Mouse (Mus musculus) intestine, embryonic 16.5 days (tissue): ENCODE results near the gene Rac3. TPM values are rescaled to one million over a fixed set of nuclear protein-coding genes. Genes with fewer than 3 reads are reported as not detected.

Experiments
- ATAC-seq: fragments of 200-750 bp; cut with Nextera tagmentation; 2 replicates; pipeline ENCODE4 v1.8.0; 2017; ENCODE audit warnings: moderate TSS enrichment, moderate library complexity
- H3K27ac ChIP-seq: fragments of 300-500 bp; sonication (generic); 2 replicates; pipeline ENCODE4 v1.5.1; 2014; ENCODE audit warnings: mild to moderate bottlenecking, low read length
- H3K27me3 ChIP-seq: fragments of 300-500 bp; sonication (generic); replicated peaks from 2 replicates; pipeline ENCODE4 v1.6.1; 2014; ENCODE audit warnings: low read length, control low read depth, mixed read lengths; ENCODE audit not compliant: control insufficient read depth, insufficient read depth
- H3K36me3 ChIP-seq: fragments of 300-500 bp; sonication (generic); 2 replicates; pipeline ENCODE4 v1.6.1; 2014; ENCODE audit warnings: low read length, control low read depth; ENCODE audit not compliant: control insufficient read depth, insufficient read depth
- H3K4me1 ChIP-seq: fragments of 300-500 bp; sonication (generic); 2 replicates; pipeline ENCODE4 v1.6.1; 2014; ENCODE audit warnings: low read length, control low read depth, mixed read lengths; ENCODE audit not compliant: control insufficient read depth, insufficient read depth
- H3K4me2 ChIP-seq: fragments of 300-500 bp; sonication (generic); 2 replicates; pipeline ENCODE4 v1.6.1; 2014; ENCODE audit warnings: low read depth, low read length, control low read depth
- H3K4me3 ChIP-seq: fragments of 300-500 bp; sonication (generic); 2 replicates; pipeline ENCODE4 v1.5.1; 2014; ENCODE audit warnings: mild to moderate bottlenecking, low read length
- H3K9ac ChIP-seq: fragments of 300-500 bp; sonication (generic); 2 replicates; pipeline ENCODE4 v1.6.1; 2014; ENCODE audit warnings: low read depth, low read length
- H3K9me3 ChIP-seq: fragments of 300-500 bp; sonication (generic); 2 replicates; pipeline ENCODE4 v1.6.1; 2016; ENCODE audit warnings: low read length, control low read depth; ENCODE audit not compliant: control insufficient read depth
- WGBS: fragments of 180-500 bp; shearing (Covaris S2); extraction: QIAGEN DNeasy Blood & Tissue Kit; methylation state at CpG from one replicate; pipeline ENCODE4 v1.1.7; 2014; 5-methylcytosine and 5-hydroxymethylcytosine counted together
- polyA plus RNA-seq: library from polyadenylated mRNA; unstranded; fragments of >200 nt; fragmentation: Nextera tagmentation; extraction: Ambion mirVana; gene quantifications from 2 replicates; pipeline ENCODE4 v1.2.1, GENCODE M21; 2015

Gene Rac3
- polyA plus RNA-seq, 1 experiment from 2014 or later: 31.2 TPM

DNA sequence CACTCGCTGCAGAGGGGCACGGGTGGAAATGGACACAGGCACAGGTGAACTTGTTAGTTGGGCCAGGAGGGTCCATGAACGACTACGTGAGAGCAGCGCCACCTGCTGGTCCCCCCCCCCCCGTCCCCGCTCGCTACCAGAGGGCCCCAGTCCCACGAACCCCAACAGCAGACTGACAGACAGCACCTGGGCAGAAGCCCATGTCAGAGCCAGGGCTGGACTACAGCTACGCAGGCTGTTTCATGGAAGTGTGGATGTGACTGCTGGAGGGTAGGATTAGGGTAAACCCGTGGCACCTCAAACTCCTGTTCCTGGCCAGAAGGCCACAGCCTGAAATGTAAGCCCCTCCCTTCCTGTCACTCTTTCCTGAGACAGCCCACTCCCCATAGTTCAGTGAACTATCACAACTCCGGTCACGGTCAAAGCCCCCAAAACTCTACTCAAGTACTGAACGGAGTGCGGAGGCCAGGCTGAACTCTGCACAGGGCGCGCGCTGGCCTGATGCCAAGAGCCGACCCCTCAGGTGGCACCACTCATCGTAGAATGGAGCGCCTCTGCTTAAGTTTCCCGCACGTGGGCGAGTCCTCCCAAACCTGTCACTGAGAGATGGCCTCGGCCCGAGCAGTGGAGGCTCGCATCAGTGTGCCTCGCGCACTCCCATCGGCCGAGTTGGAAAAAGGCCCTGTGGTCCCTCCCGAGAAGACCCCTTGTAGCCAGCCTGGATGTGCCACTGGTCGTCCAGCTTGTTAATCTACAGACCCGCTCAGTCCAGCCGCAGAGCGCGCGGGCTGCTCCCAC lies 8.3 kb upstream of the Rac3 start:
- H3K4me1 ChIP-seq: peaks cover 37% of the 10 kb centered on the region
- peak; percentile 31 for ATAC-seq
- peak overlapping the region; percentile 99 for H3K4me2 ChIP-seq
- H3K27ac ChIP-seq: peak overlapping the region; percentile 73
- H3K36me3 ChIP-seq: no peaks in the 10 kb centered on the region
- no peaks in the 10 kb centered on the region for H3K9me3 ChIP-seq
- H3K9ac ChIP-seq: peak overlapping the region; percentile 81
- H3K4me3 ChIP-seq: peak overlapping the region; percentile 73
- no peaks in the 10 kb centered on the region for H3K27me3 ChIP-seq
- WGBS: under 1% methylated on average over 38 of the region's 38 CpGs

DNA sequence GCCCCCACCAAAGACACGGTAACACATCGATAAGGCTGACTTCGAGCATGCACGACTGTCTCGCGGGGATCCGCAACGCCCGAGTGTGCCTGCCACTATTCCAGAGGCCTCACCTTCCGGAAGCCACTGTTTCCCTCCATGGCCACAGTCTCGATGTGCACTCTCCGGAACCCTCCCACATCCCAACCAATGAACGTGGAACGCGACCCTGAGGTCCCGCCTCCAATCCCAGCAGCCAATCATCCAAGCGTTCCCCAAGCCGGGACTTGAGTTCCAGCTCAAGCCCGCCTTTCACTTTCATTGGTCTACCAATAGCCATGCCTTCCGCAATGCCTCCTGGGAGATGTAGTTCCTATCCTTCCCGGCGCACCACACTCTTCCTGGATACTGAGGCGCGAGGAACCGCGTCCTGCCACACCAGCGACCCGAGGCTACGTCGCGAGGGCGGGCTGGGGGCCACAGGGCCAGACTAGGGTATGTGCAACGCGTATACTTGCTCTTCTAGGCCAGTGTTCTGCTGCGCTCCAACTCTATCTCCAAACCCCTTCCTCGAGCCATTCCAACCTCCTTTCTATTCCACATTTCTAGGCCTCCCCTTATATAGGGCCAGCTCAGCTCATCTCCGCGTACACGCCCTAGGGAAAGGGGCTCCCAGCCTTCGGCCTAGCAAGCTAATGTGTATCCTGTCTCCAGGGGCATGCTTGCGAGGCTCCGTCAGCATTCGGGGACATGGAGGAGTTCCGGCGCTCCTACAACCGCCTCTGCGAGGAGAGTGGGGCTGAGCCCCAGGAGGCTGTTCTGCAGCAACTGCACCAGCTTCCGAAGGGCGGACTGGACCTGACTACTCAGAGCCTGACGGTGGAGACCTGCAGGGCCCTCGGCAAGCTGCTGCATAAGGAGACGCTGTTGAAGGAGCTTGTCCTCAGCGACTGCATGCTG lies 7.4 kb upstream of the Rac3 start, which contains the start of the genes Cenpx and Lrrc45:
Gene Cenpx (minus strand): TSS at position 159 of the 939 bp plus-strand sequence.
Gene Lrrc45 (plus strand): TSS at position 346 of the 939 bp plus-strand sequence.
- Histone ChIP-seq H3K9me3 (no peaks in the 10 kb centered on the region), H3K4me2 (peak within 1 kb of the TSS; percentile 99), H3K27me3 (no peaks in the 10 kb centered on the region), H3K36me3 (no peaks in the 10 kb centered on the region), H3K4me1 (peaks cover 31% of the 10 kb centered on the region), H3K27ac (peak within 1 kb of the TSS; percentile 73), H3K4me3 (peak within 1 kb of the TSS; percentile 73), H3K9ac (peak within 1 kb of the TSS; percentile 81)
- peak; percentile 94 for ATAC-seq
- WGBS: 1% methylated on average over 53 of the region's 53 CpGs

DNA sequence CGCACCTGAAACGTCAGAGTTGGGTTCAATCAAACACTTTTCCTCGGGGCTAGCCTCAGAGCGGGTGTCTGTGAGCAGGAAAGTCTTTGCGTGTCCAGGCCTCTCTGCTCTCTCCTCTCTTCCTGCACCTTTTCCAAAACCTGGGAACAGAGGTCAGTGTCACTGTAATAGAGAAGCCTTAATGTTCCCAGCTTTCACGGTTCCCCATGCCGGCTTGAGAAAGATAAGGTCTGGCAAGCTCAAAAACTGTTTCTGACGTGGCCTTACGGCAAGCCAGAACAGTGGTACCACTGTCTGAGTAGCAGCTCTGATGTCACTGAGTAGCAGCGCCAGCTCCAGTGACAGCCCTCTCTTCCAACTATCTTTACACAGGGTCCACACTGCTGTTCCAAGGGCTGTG lies 6.7 kb upstream of the Rac3 start:
- Histone ChIP-seq H3K4me2 (peak overlapping the region; percentile 64), H3K4me1 (peaks cover 25% of the 10 kb centered on the region), H3K4me3 (peak overlapping the region; percentile 73), H3K27ac (peak overlapping the region; percentile 7; the same call in 1 of the 2 replicates), H3K27me3 (no peaks in the 10 kb centered on the region), H3K36me3 (no peaks in the 10 kb centered on the region), H3K9ac (peak overlapping the region; percentile 79), H3K9me3 (no peaks in the 10 kb centered on the region)
- 44% methylated on average over 10 of the region's 10 CpGs for WGBS
- ATAC-seq: no peak

DNA sequence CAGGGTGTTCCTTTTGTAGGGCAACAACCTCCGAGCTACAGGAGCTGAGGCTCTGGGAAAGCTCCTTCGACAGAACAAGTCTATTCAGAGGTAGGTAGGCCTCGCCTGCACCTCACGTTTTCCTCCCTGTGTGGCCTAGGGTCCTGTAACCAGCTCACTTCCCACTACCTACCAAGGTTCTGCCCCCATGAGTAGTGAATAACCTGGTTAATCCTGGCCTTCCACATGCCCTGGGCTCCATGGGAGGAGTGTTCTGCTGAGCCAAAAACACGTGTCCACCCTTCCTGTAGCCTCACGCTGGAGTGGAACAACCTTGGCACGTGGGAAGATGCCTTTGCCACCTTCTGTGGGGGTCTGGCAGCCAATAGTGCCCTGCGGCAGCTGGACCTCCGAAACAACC lies 6.1 kb upstream of the Rac3 start:
- peak overlapping the region; percentile 64; the same call in 1 of the 2 replicates for H3K4me2 ChIP-seq
- no peak for ATAC-seq
- 90% methylated on average over 9 of the region's 9 CpGs for WGBS
- 0 out of 2 replicates have a peak, but pooled peaks cover 4% of the 10 kb centered on the region for H3K36me3 ChIP-seq
- H3K4me1 ChIP-seq: peaks cover 19% of the 10 kb centered on the region
- H3K4me3 ChIP-seq: no peak overlapping the region
- H3K9me3 ChIP-seq: no peaks in the 10 kb centered on the region
- no peak overlapping the region for H3K27ac ChIP-seq
- H3K9ac ChIP-seq: 0 out of 2 replicates have a peak overlapping the region, but pooled peaks have one; percentile 79
- no peaks in the 10 kb centered on the region for H3K27me3 ChIP-seq

DNA sequence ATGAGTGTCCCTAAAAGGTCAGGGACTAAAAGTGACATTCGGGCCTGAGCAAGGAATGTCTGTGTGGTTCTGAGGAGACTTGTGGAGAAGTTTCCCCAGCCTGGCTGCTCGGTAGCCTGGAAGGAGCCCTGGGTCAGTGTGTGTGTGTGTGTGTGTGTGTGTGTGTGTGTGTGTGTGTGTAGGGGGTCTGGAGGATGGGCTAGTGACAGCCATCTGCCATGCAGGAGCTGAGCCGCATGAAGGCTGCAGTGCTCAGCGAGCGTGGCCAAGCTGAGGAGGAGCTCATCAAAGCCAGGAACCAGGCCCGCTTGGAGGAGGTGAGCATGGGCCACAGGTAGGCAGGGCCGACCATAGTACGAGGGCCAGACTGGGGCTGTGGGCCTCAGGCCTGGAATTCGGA lies 2.0 kb upstream of the Rac3 start:
- no peak overlapping the region for H3K9ac ChIP-seq
- no peaks in the 10 kb centered on the region for H3K27me3 ChIP-seq
- no peak overlapping the region for H3K4me2 ChIP-seq
- H3K9me3 ChIP-seq: no peaks in the 10 kb centered on the region
- H3K4me1 ChIP-seq: peaks cover 23% of the 10 kb centered on the region
- WGBS: 89% methylated on average over 9 of the region's 9 CpGs
- no peak overlapping the region for H3K4me3 ChIP-seq
- H3K27ac ChIP-seq: no peak overlapping the region
- no peak for ATAC-seq
- H3K36me3 ChIP-seq: 0 out of 2 replicates have a peak, but pooled peaks cover 4% of the 10 kb centered on the region

DNA sequence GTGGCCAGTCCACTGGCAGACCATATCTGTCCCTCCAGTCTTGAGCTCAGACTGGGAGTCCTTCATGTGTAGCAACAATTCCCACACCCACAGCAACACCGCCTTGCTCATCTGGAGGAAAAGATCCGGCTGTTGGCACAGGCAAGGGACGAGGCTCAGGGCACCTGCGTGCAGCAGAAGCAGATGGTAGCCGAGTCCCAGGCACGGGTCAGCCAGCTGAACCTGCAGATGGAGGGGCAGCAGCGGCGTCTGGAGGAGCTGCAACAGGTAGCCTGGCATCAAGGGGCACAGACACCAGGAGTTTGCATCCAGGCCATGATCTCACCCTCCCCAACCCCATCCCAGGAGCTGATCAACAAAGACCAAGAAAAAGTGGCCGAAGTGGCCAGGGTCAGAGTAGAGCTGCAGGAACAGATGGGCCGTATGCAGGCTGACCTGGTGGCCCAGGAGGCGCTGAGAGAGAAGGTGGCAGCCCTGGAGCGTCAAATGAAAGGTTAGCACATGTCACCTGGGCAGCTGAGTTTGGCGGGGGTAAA lies 1.4 kb upstream of the Rac3 start:
- peaks cover 17% of the 10 kb centered on the region for H3K4me1 ChIP-seq
- no peak overlapping the region for H3K9ac ChIP-seq
- 88% methylated on average over 13 of the region's 13 CpGs for WGBS
- no peak overlapping the region for H3K4me2 ChIP-seq
- no peak overlapping the region for H3K27ac ChIP-seq
- H3K36me3 ChIP-seq: 0 out of 2 replicates have a peak, but pooled peaks cover 4% of the 10 kb centered on the region
- H3K4me3 ChIP-seq: no peak overlapping the region
- no peaks in the 10 kb centered on the region for H3K9me3 ChIP-seq
- H3K27me3 ChIP-seq: no peaks in the 10 kb centered on the region
- ATAC-seq: no peak

DNA sequence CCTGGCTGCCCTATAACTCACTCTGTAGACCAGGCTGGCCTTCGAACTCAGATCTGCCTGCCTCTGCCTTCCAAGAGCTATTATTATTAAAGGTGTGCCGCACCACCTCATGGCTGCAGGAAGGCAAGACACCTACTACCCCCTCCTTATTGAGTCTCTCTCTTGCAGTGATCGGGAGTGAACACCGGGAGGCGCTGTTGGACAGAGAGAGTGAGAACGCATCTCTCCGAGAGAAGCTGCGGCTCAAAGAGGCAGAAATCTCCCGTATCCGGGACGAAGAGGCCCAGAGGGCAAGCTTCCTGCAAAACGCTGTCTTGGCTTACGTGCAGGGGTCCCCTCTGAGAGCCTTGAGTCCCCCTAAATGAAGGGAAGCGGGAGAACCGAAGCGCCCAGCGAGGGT lies 820 bp upstream of the Rac3 start:
- 0 out of 2 replicates have a peak, but pooled peaks have one; percentile 17 for ATAC-seq
- H3K9ac ChIP-seq: peak overlapping the region; percentile 77
- 0 out of 2 replicates have a peak, but pooled peaks cover 6% of the 10 kb centered on the region for H3K36me3 ChIP-seq
- H3K27me3 ChIP-seq: no peaks in the 10 kb centered on the region
- no peaks in the 10 kb centered on the region for H3K9me3 ChIP-seq
- peaks cover 16% of the 10 kb centered on the region for H3K4me1 ChIP-seq
- peak overlapping the region; percentile 98 for H3K4me2 ChIP-seq
- no peak overlapping the region for H3K27ac ChIP-seq
- WGBS: 14% methylated on average over 17 of the region's 17 CpGs
- peak overlapping the region; percentile 65 for H3K4me3 ChIP-seq

DNA sequence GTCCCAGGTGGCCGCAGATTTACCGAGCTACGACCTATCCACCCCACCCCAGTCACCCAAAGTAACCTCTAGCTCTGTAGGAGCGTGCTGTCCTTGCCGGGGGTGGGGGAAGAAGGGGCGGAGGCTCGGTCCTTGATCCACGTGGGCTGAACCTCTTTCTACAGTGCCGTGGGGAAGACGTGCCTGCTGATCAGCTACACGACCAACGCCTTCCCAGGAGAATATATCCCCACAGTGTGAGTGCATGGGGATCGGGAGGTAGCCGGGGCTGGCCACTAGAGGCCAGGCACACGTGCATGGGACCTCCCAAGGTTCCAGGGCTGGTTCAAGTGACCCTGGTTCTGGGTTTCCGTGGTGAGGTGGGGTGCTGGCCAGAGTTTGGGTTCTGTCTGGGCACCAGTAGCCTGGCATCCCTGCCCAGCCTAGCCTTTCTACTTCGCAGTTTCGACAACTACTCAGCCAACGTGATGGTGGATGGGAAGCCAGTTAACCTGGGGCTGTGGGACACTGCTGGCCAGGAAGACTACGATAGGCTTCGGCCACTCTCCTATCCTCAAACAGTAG lies 879 bp downstream of the Rac3 start:
- no peak overlapping the region for H3K27ac ChIP-seq
- WGBS: 19% methylated on average over 21 of the region's 21 CpGs
- H3K9me3 ChIP-seq: no peaks in the 10 kb centered on the region
- peak overlapping the region; percentile 65 for H3K4me3 ChIP-seq
- H3K4me2 ChIP-seq: peak overlapping the region; percentile 98
- H3K36me3 ChIP-seq: 0 out of 2 replicates have a peak, but pooled peaks cover 8% of the 10 kb centered on the region
- ATAC-seq: no peak
- H3K27me3 ChIP-seq: no peaks in the 10 kb centered on the region
- peak overlapping the region; percentile 77 for H3K9ac ChIP-seq
- peaks cover 21% of the 10 kb centered on the region for H3K4me1 ChIP-seq
